Mouse (Mus musculus) MEL (cell line): Measurements from ENCODE around the gene Gipc3. TPM values are rescaled to one million over a fixed set of nuclear protein-coding genes. Genes with fewer than 3 reads are reported as not detected.

Source experiments
- DNase-seq: peaks from one replicate; pipeline ENCODE4 v3.0.0; 2011; ENCODE audit warnings: low read depth, low spot score
- H3K27ac ChIP-seq: 2 replicates; pipeline ENCODE4 v1.5.1; 2012; ENCODE audit warnings: low read depth, mild to moderate bottlenecking, control low read depth, low read length, moderate library complexity; ENCODE audit not compliant: control insufficient read depth
- H3K27me3 ChIP-seq, 2 experiments: fragments of 150-350 bp in 1 of 2; sonication (generic) in 1 of 2; 2 replicates each; pipeline ENCODE4 v1.6.1; 2012; ENCODE audit warnings: low read length in 2 of 2, mild to moderate bottlenecking in 2 of 2, improper control_type of control experiment in 1 of 2, moderate library complexity in 1 of 2; ENCODE audit not compliant: insufficient read depth in 2 of 2, control insufficient read depth in 1 of 2
- H3K36me3 ChIP-seq, 2 experiments: 2 replicates each; pipeline ENCODE4 v1.6.1; 2012 to 2014; ENCODE audit warnings: low read length in 2 of 2, improper control_type of control experiment in 1 of 2, inconsistent platforms in 1 of 2, mild to moderate bottlenecking in 1 of 2; ENCODE audit not compliant: insufficient read depth in 2 of 2, control insufficient read depth in 1 of 2
- H3K4me1 ChIP-seq, 2 experiments: fragments of 150-350 bp in 1 of 2; sonication (generic) in 1 of 2; 2 replicates each; pipeline ENCODE4 v1.6.1; 2012; ENCODE audit warnings: low read length in 2 of 2, improper control_type of control experiment in 1 of 2, mild to moderate bottlenecking in 1 of 2; ENCODE audit not compliant: insufficient read depth in 2 of 2, control insufficient read depth in 1 of 2
- H3K4me3 ChIP-seq, 2 experiments: fragments of 150-350 bp in 1 of 2; sonication (generic) in 1 of 2; 2 replicates each; pipeline ENCODE4 v1.5.1; 2012; ENCODE audit warnings: low read depth in 2 of 2, low read length in 2 of 2, mild to moderate bottlenecking in 2 of 2, moderate library complexity in 2 of 2, control low read depth in 1 of 2, improper control_type of control experiment in 1 of 2; ENCODE audit not compliant: control insufficient read depth in 1 of 2, insufficient read depth in 1 of 2
- H3K79me2 ChIP-seq: 2 replicates; pipeline ENCODE4 v1.6.1; 2012; ENCODE audit warnings: mild to moderate bottlenecking, low read length, moderate library complexity; ENCODE audit not compliant: control insufficient read depth, poor library complexity, insufficient read depth
- H3K9ac ChIP-seq: 2 replicates; pipeline ENCODE4 v1.6.1; 2012; ENCODE audit warnings: low read depth, mild to moderate bottlenecking, control low read depth, low read length, moderate library complexity; ENCODE audit not compliant: control insufficient read depth, poor library complexity, severe bottlenecking
- H3K9me3 ChIP-seq: fragments of 150-350 bp; sonication (generic); replicated peaks from 2 replicates; pipeline ENCODE4 v1.6.1; 2012; ENCODE audit warnings: mild to moderate bottlenecking, low read length, improper control_type of control experiment, moderate library complexity; ENCODE audit not compliant: insufficient read depth
- BHLHE40 ChIP-seq: IDR thresholded peaks from 2 replicates; pipeline ENCODE4 v1.6.1; 2012; ENCODE audit warnings: low read depth, mild to moderate bottlenecking, inconsistent platforms, low read length, improper control_type of control experiment, borderline replicate concordance
- CHD1 ChIP-seq: IDR thresholded peaks from 2 replicates; pipeline ENCODE4 v1.6.1; 2012; ENCODE audit warnings: low read depth, mild to moderate bottlenecking, inconsistent platforms, low read length, improper control_type of control experiment
- ELF1 ChIP-seq: IDR thresholded peaks from 2 replicates; pipeline ENCODE4 v1.6.1; 2014; ENCODE audit warnings: low read depth, mild to moderate bottlenecking, inconsistent platforms, low read length, improper control_type of control experiment, moderate library complexity
- GABPA ChIP-seq: IDR thresholded peaks from 2 replicates; pipeline ENCODE4 v1.6.1; 2012; ENCODE audit warnings: low read depth, mild to moderate bottlenecking, inconsistent platforms, low read length, improper control_type of control experiment, moderate library complexity
- MAZ ChIP-seq: IDR thresholded peaks from 2 replicates; pipeline ENCODE4 v1.6.1; 2012; ENCODE audit warnings: low read depth, mild to moderate bottlenecking, inconsistent platforms, low read length, improper control_type of control experiment
- MYC ChIP-seq: IDR thresholded peaks from 2 replicates; pipeline ENCODE4 v1.6.1; 2011; ENCODE audit warnings: low read depth, mild to moderate bottlenecking, low read length, improper control_type of control experiment, moderate library complexity
- SIN3A ChIP-seq: IDR thresholded peaks from 2 replicates; pipeline ENCODE4 v1.6.1; 2012; ENCODE audit warnings: low read length, improper control_type of control experiment, inconsistent platforms
- TAL1 ChIP-seq: IDR thresholded peaks from 2 replicates; pipeline ENCODE4 v1.6.1; 2012; ENCODE audit warnings: mild to moderate bottlenecking, inconsistent platforms, low read length, moderate library complexity, mixed read lengths
- TCF12 ChIP-seq: IDR thresholded peaks from 2 replicates; pipeline ENCODE4 v1.6.1; 2014; ENCODE audit warnings: low read depth, mild to moderate bottlenecking, inconsistent platforms, low read length, improper control_type of control experiment, moderate library complexity
- ZC3H11A ChIP-seq: IDR thresholded peaks from 2 replicates; pipeline ENCODE4 v1.6.1; 2012; ENCODE audit warnings: low read depth, mild to moderate bottlenecking, inconsistent platforms, low read length, improper control_type of control experiment
- ZMIZ1 ChIP-seq: IDR thresholded peaks from 2 replicates; pipeline ENCODE4 v1.6.1; 2012; ENCODE audit warnings: low read depth, mild to moderate bottlenecking, inconsistent platforms, low read length, improper control_type of control experiment, moderate library complexity
- polyA plus RNA-seq, 2 experiments: library from polyadenylated mRNA; stranded (reverse) in 1 of 2; unstranded in 1 of 2; fragments of >175 nt in 1 of 2; fragments of >200 nt in 1 of 2; gene quantifications; 2 replicates each; pipeline versions ENCODE4 v1.2.1 to v1.2.4; 2012; ENCODE audit warnings: low replicate concordance in 2 of 2, low read depth in 1 of 2; ENCODE audit not compliant: insufficient read length in 2 of 2, insufficient read depth in 1 of 2, missing spikeins in 1 of 2
- total RNA-seq: library from RNA; depleted of rRNA; stranded (reverse); fragments of 300-350 nt; gene quantifications from 2 replicates; pipeline ENCODE4 v1.2.3, GENCODE M21; 2012

Gipc3 gene
- total and polyA plus RNA-seq, 3 experiments = not detected

- peaks cover 32% of the 10 kb centered on the region for H3K79me2 ChIP-seq
- no peaks in the 10 kb centered on the region for H3K27me3 ChIP-seq
- no peak overlapping the region for H3K27ac ChIP-seq
- H3K9ac ChIP-seq = no peak overlapping the region
- DNase-seq = no peak
- no peak for TF ChIP-seq TCF12
- TF ChIP-seq BHLHE40 = no peak
- TF ChIP-seq SIN3A = no peak
- no peak for TF ChIP-seq GABPA
- no peak for TF ChIP-seq CHD1
- no peak for TF ChIP-seq MYC
- no peak for TF ChIP-seq ZMIZ1
- no peak for TF ChIP-seq TAL1
- no peak overlapping the region for H3K4me3 ChIP-seq
- H3K9me3 ChIP-seq = no peaks in the 10 kb centered on the region
- no peaks in the 10 kb centered on the region; a peak in 1 of 4 replicates for H3K36me3 ChIP-seq
- H3K4me1 ChIP-seq = peaks cover 0 to 3% of the 10 kb centered on the region in 2 experiments; a peak in 1 of 4 replicates
These were observed 40.3 kb downstream of the Gipc3 start for GRCm38 (mm10) chr10:81302781-81303218.

DNA sequence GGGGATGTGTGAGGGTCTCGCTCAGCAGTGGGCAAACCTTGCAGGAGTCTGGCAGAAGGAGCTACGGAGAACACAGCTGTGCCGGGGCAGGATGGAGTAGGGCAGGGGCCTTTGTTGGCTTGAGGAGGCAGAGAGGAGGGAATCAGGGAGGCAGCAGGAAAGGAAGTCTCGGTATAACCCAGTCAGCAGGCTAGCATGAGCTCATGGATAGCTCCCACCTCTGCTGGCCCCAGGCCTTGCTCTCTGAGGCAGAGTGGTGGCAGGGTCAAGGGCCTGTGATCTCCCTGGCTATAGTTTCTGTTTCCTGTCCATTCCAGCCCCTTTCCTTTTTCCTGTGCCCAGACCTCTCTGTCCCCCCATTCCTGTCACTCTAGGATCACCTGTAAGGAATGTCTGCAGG, 40.8 kb downstream of the Gipc3 start:
- Histone ChIP-seq H3K9me3 (no peaks in the 10 kb centered on the region), H3K79me2 (peaks cover 37% of the 10 kb centered on the region), H3K4me3 (no peak overlapping the region), H3K27ac (no peak overlapping the region), H3K9ac (no peak overlapping the region), H3K27me3 (no peaks in the 10 kb centered on the region), H3K36me3 (no peaks in the 10 kb centered on the region; a peak in 1 of 4 replicates), H3K4me1 (peaks cover 0 to 3% of the 10 kb centered on the region in 2 experiments; a peak in 1 of 4 replicates)
- TF ChIP-seq BHLHE40 = no peak
- no peak for TF ChIP-seq MYC
- TF ChIP-seq SIN3A = no peak
- no peak for TF ChIP-seq ELF1
- TF ChIP-seq MAZ = no peak
- TF ChIP-seq CHD1 = no peak
- DNase-seq = no peak

DNA sequence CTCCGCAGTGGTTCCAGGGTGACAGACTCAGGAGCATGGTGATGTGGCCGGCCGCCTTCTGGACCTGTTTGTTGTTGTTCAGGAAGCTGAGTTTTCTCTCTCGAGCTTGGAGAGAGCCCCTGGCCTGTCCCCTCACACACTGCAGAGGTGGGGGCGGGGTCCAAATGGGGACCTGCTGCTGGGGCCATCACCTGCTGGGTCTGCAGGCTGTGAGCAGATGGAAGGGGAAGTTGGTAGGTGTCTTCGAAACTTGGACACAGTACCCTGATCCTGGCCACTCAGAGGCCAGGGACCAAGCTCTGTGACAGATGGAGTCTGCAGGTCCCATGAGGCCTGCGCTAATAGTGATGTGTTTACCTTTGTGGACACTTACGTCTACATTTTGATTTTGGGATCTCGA, 41.7 kb downstream of the Gipc3 start:
- H3K4me1 ChIP-seq = peaks cover 0 to 3% of the 10 kb centered on the region in 2 experiments; a peak in 1 of 4 replicates
- no peaks in the 10 kb centered on the region for H3K27me3 ChIP-seq
- no peaks in the 10 kb centered on the region for H3K36me3 ChIP-seq
- DNase-seq = no peak
- H3K27ac ChIP-seq = no peak overlapping the region
- H3K9me3 ChIP-seq = no peaks in the 10 kb centered on the region
- no peak overlapping the region for H3K4me3 ChIP-seq
- H3K79me2 ChIP-seq = peaks cover 45% of the 10 kb centered on the region
- no peak for TF ChIP-seq ZC3H11A
- no peak overlapping the region for H3K9ac ChIP-seq
